Mouse (Mus musculus): Measurements from ENCODE around the gene Tmem136.

Tmem136 gene

GRCm38 (mm10) chr9:43108721-43109120 lies 7.6 kb downstream of the Tmem136 start:
- in situ Hi-C loops (cut with MseI, MboI): loop anchor here in 1 of 2 experiments (10.0 kb wide), 1 partner anchor 104 kb away; no protein-coding TSS in a partner anchor

- in situ Hi-C loops (cut with MseI, MboI): loop anchor here in 1 of 2 experiments (10.0 kb wide), 1 partner anchor 103 kb away; no protein-coding TSS in a partner anchor
These were observed 8.3 kb downstream of the Tmem136 start for GRCm38 (mm10) chr9:43108081-43108480.

- in situ Hi-C loops (cut with MseI, MboI): loop anchor here in 1 of 2 experiments (10.0 kb wide), 1 partner anchor 103 kb away; no protein-coding TSS in a partner anchor
These were observed 8.8 kb downstream of the Tmem136 start for GRCm38 (mm10) chr9:43107555-43107954.

GRCm38 (mm10) chr9:43107187-43107517 lies 9.2 kb downstream of the Tmem136 start, which contains the start of gene Arhgef12:
Gene Arhgef12, minus strand, starts transcription at chr9:43107239.
- in situ Hi-C loops (cut with MseI, MboI): loop anchor here in 1 of 2 experiments (10.0 kb wide), 1 partner anchor 102 kb away; no protein-coding TSS in a partner anchor

GRCm38 (mm10) chr9:43106426-43107186 lies 9.8 kb downstream of the Tmem136 start:
- in situ Hi-C loops (cut with MseI, MboI): loop anchor here in 1 of 2 experiments (10.0 kb wide), 1 partner anchor 102 kb away; no protein-coding TSS in a partner anchor

GRCm38 (mm10) chr9:43105664-43106361 lies 10.6 kb downstream of the Tmem136 start:
- in situ Hi-C loops (cut with MseI, MboI): loop anchor here in 1 of 2 experiments (10.0 kb wide), 1 partner anchor 101 kb away; no protein-coding TSS in a partner anchor

- in situ Hi-C loops (cut with MseI, MboI): loop anchor here in 1 of 2 experiments (10.0 kb wide), 1 partner anchor 100 kb away; no protein-coding TSS in a partner anchor
These were observed 11.3 kb downstream of the Tmem136 start for GRCm38 (mm10) chr9:43104873-43105663.

GRCm38 (mm10) chr9:43104526-43104872 lies 11.9 kb downstream of the Tmem136 start:
- in situ Hi-C loops (cut with MseI, MboI): loop anchor here in 1 of 2 experiments (10.0 kb wide), 1 partner anchor 100 kb away; no protein-coding TSS in a partner anchor

- in situ Hi-C loops (cut with MseI, MboI): loop anchor here in 1 of 2 experiments (10.0 kb wide), 1 partner anchor 99 kb away; no protein-coding TSS in a partner anchor
These were observed 12.6 kb downstream of the Tmem136 start for GRCm38 (mm10) chr9:43103675-43104299.

GRCm38 (mm10) chr9:43102931-43103330 lies 13.4 kb downstream of the Tmem136 start:
- in situ Hi-C loops (cut with MseI, MboI): loop anchor here in 1 of 2 experiments (10.0 kb wide), 1 partner anchor 98 kb away; no protein-coding TSS in a partner anchor

GRCm38 (mm10) chr9:43101936-43102595 lies 14.3 kb downstream of the Tmem136 start:
- in situ Hi-C loops (cut with MseI, MboI): loop anchor here in 1 of 2 experiments (10.0 kb wide), 1 partner anchor 97 kb away; no protein-coding TSS in a partner anchor

GRCm38 (mm10) chr9:43098922-43099321 lies 17.4 kb downstream of the Tmem136 start:
- in situ Hi-C loops (cut with MseI, MboI): no loop called here

GRCm38 (mm10) chr9:43097801-43098557 lies 18.4 kb downstream of the Tmem136 start:
- in situ Hi-C loops (cut with MseI, MboI): no loop called here

- in situ Hi-C loops (cut with MseI, MboI): no loop called here
These were observed 20.0 kb downstream of the Tmem136 start for GRCm38 (mm10) chr9:43096337-43096736.

- in situ Hi-C loops (cut with MseI, MboI): no loop called here
These were observed 21.5 kb downstream of the Tmem136 start for GRCm38 (mm10) chr9:43094828-43095227.

GRCm38 (mm10) chr9:43093803-43094202 lies 22.6 kb downstream of the Tmem136 start:
- in situ Hi-C loops (cut with MseI, MboI): no loop called here

- in situ Hi-C loops (cut with MseI, MboI): no loop called here
These were observed 30.6 kb downstream of the Tmem136 start for GRCm38 (mm10) chr9:43085686-43086285.

- in situ Hi-C loops (cut with MseI, MboI): no loop called here
These were observed 31.6 kb downstream of the Tmem136 start for GRCm38 (mm10) chr9:43084496-43085362.

Data from mouse trophoblast stem cell (cell line).